Mouse (Mus musculus) right cerebral cortex, postnatal 4 days (tissue): Measurements from ENCODE around the gene Lss.

ENCODE experiments used
- DNase-seq: peaks from one replicate; pipeline ENCODE4 v3.0.0-alpha.2; 2022

Gene Lss

GRCm38 (mm10) chr10:76531375-76531774 lies at the start of gene Lss:
Gene Lss (plus strand): TSS chr10:76531588.
- DNase-seq: peak; percentile 95

- no peak for DNase-seq
Observed at GRCm38 (mm10) chr10:76486302-76486701, 45.1 kb upstream of the Lss start.

- no peak for DNase-seq
Observed at GRCm38 (mm10) chr10:76488265-76488664, 43.1 kb upstream of the Lss start.

GRCm38 (mm10) chr10:76489205-76489604 lies 42.2 kb upstream of the Lss start:
- no peak for DNase-seq

- no peak for DNase-seq
Observed at GRCm38 (mm10) chr10:76493527-76493926, 37.9 kb upstream of the Lss start.

GRCm38 (mm10) chr10:76495501-76495900 lies 35.9 kb upstream of the Lss start:
- DNase-seq: no peak

GRCm38 (mm10) chr10:76496366-76496765 lies 35.0 kb upstream of the Lss start:
- DNase-seq: no peak

GRCm38 (mm10) chr10:76497522-76497921 lies 33.9 kb upstream of the Lss start:
- DNase-seq: no peak

- DNase-seq: no peak
Observed at GRCm38 (mm10) chr10:76504271-76504943, 27.0 kb upstream of the Lss start.

GRCm38 (mm10) chr10:76505865-76506264 lies 25.5 kb upstream of the Lss start:
- DNase-seq: no peak

GRCm38 (mm10) chr10:76512965-76513583 lies 18.3 kb upstream of the Lss start:
- peak; percentile 79 for DNase-seq

GRCm38 (mm10) chr10:76530922-76531321 lies 466 bp upstream of the Lss start:
- no peak for DNase-seq

- no peak for DNase-seq
Observed at GRCm38 (mm10) chr10:76531828-76532227, 440 bp downstream of the Lss start.

- DNase-seq: no peak
Observed at GRCm38 (mm10) chr10:76535526-76535925, 4.1 kb downstream of the Lss start.

GRCm38 (mm10) chr10:76537619-76538018 lies 6.2 kb downstream of the Lss start:
- no peak for DNase-seq

- no peak for DNase-seq
Observed at GRCm38 (mm10) chr10:76541336-76542085, 10.1 kb downstream of the Lss start.

- DNase-seq: no peak
Observed at GRCm38 (mm10) chr10:76542636-76543375, 11.4 kb downstream of the Lss start.

- DNase-seq: no peak
Observed at GRCm38 (mm10) chr10:76546566-76546965, 15.2 kb downstream of the Lss start.

GRCm38 (mm10) chr10:76548218-76548617 lies 16.8 kb downstream of the Lss start:
- DNase-seq: no peak

- peak; percentile 20 for DNase-seq
Observed at GRCm38 (mm10) chr10:76550458-76550857, 19.1 kb downstream of the Lss start.

GRCm38 (mm10) chr10:76551556-76551955 lies 20.2 kb downstream of the Lss start:
- no peak for DNase-seq

GRCm38 (mm10) chr10:76554061-76554460 lies 22.7 kb downstream of the Lss start:
- DNase-seq: no peak

GRCm38 (mm10) chr10:76561972-76562371 lies 30.6 kb downstream of the Lss start, which contains the start of gene Spatc1l:
Gene Spatc1l (plus strand): TSS chr10:76562272.
- DNase-seq: no peak
